Mouse (Mus musculus): ENCODE results near the gene Rfx1. TPM values are rescaled to one million over a fixed set of nuclear protein-coding genes. Genes with fewer than 3 reads are reported as not detected.

Rfx1 gene
- polyA plus RNA-seq, 1 experiment: 45.6 TPM

DNA sequence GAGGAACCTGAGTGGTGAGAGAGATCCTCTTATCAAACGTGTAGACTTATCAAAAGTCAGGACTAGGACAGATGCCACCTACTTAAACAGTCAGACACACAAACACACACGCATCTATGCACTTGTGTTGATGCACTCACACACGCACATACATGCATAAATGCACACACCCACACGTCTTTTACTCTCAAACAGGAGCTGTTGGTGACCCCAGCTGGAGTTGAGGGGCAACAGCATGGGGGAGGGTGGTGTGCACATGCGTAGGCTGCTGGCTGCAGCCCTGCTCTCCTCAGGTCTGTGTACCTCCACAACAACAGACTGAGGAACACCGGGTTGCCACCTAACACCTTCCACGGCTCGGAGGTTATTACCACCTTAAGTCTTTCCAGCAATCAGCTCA is 61.6 kb downstream of the Rfx1 start:
- H3K27ac ChIP-seq (ENCODE audit: insufficient read depth, low read length): no peak overlapping the region
- no peak for DNase-seq (ENCODE audit: low read depth in 1 of 2, low spot score in 2 of 2)
- TF ChIP-seq POLR2A (IDR thresholded peaks at IDR 0.05; ENCODE audit: low read depth, low read length) (no peak), CTCF (IDR thresholded peaks at IDR 0.05; ENCODE audit: extremely low read depth, insufficient read depth, insufficient read length, insufficient replicate concordance) (no peak)
- H3K4me3 ChIP-seq (ENCODE audit: extremely low read depth, insufficient read depth, insufficient read length): no peak overlapping the region
- 48% methylated on average over 8 of the region's 8 CpGs for WGBS
- peaks cover 7% of the 10 kb centered on the region; the same call in 1 of the 2 replicates for H3K4me1 ChIP-seq (ENCODE audit: control insufficient read depth, insufficient read depth, insufficient read length)
- peaks cover 6% of the 10 kb centered on the region for H3K36me3 ChIP-seq (ENCODE audit: control insufficient read depth, insufficient read depth, low read length)
- no peaks in the 10 kb centered on the region for H3K27me3 ChIP-seq (ENCODE audit: control insufficient read depth, insufficient read depth, low read length)

DNA sequence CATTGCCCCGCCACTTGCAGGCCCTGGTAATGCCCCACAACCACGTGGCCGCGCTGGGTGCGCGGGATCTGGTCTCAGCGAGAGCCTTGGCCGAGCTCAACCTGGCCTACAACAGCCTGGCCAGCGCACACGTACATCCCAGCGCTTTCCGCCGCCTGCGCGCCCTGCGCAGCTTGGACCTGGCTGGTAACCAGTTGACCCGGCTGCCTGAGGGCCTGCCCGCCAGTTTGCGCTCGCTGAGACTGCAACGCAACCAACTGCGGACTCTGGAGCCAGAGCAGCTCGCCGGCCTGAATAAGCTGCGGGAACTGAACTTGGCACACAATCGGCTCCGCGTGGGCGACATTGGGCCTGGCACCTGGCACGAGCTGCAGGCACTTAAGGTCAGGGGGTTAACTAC is 64.2 kb downstream of the Rfx1 start:
- Histone ChIP-seq H3K27me3 (ENCODE audit: control insufficient read depth, insufficient read depth, low read length) (no peaks in the 10 kb centered on the region), H3K4me1 (ENCODE audit: control insufficient read depth, insufficient read depth, insufficient read length) (peaks cover 7% of the 10 kb centered on the region; the same call in 1 of the 2 replicates), H3K4me3 (ENCODE audit: extremely low read depth, insufficient read depth, insufficient read length) (no peak overlapping the region), H3K27ac (ENCODE audit: insufficient read depth, low read length) (no peak overlapping the region), H3K36me3 (ENCODE audit: control insufficient read depth, insufficient read depth, low read length) (peaks cover 22% of the 10 kb centered on the region)
- 92% methylated on average over 30 of the region's 30 CpGs for WGBS
- TF ChIP-seq CTCF (IDR thresholded peaks at IDR 0.05; ENCODE audit: extremely low read depth, insufficient read depth, insufficient read length, insufficient replicate concordance) (no peak), POLR2A (IDR thresholded peaks at IDR 0.05; ENCODE audit: low read depth, low read length) (no peak)
- DNase-seq (ENCODE audit: low read depth in 1 of 2, low spot score in 2 of 2): no peak

DNA sequence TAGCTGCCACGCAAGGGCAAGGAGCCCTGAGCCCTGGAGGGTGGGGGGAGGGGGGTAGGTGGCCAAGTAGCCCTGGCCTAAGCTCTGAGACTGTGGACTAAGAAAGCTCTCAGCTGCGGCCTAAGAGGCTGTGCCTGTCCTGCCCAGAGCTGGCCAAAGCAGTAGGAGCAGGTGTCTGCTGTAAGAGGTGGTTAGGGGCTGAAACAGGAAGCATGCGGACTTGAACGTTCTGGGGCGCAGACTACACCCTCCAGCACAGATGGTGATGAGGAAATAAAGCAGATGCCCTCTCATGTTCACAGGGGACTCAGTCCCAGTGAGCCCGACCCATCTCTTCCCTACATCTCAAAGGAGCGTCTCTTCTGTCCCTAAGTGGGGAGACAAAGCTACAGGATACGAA is 65.6 kb downstream of the Rfx1 start:
- H3K27ac ChIP-seq (ENCODE audit: insufficient read depth, low read length): peak overlapping the region; percentile 43
- H3K4me3 ChIP-seq (ENCODE audit: extremely low read depth, insufficient read depth, insufficient read length): no peak overlapping the region
- peaks cover 29% of the 10 kb centered on the region for H3K36me3 ChIP-seq (ENCODE audit: control insufficient read depth, insufficient read depth, low read length)
- no peak for TF ChIP-seq POLR2A (IDR thresholded peaks at IDR 0.05; ENCODE audit: low read depth, low read length)
- TF ChIP-seq CTCF (IDR thresholded peaks at IDR 0.05; ENCODE audit: extremely low read depth, insufficient read depth, insufficient read length, insufficient replicate concordance): no peak
- 34% methylated on average over 8 of the region's 8 CpGs for WGBS
- no peak for DNase-seq (ENCODE audit: low read depth in 1 of 2, low spot score in 2 of 2)
- H3K4me1 ChIP-seq (ENCODE audit: control insufficient read depth, insufficient read depth, insufficient read length): peaks cover 7% of the 10 kb centered on the region; the same call in 1 of the 2 replicates
- no peaks in the 10 kb centered on the region for H3K27me3 ChIP-seq (ENCODE audit: control insufficient read depth, insufficient read depth, low read length)

DNA sequence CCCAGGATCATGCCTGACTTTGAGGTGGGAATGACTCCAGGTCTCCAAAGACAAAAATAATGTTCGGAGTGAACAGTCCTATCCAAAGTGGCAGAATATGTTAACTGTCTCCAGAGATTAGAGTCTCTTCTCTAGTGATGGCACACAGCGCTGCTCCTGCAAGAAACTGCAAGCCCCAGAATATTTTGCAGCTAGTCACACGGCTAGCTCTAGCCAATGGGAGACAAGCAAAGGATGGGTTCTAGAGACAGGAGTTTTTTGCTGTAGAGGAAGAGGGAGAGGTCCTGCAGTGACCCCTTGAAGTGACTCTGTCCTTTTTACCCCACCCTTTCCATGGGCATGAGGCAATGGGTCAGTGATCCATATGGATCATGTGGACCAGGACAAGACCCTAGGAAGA is 71.2 kb downstream of the Rfx1 start:
- WGBS: 93% methylated on average over 3 of the region's 3 CpGs
- no peak for DNase-seq (ENCODE audit: low read depth in 1 of 2, low spot score in 2 of 2)
- peaks cover 69% of the 10 kb centered on the region for H3K36me3 ChIP-seq (ENCODE audit: control insufficient read depth, insufficient read depth, low read length)
- no peak overlapping the region for H3K27ac ChIP-seq (ENCODE audit: insufficient read depth, low read length)
- H3K27me3 ChIP-seq (ENCODE audit: control insufficient read depth, insufficient read depth, low read length): no peaks in the 10 kb centered on the region
- H3K4me1 ChIP-seq (ENCODE audit: control insufficient read depth, insufficient read depth, insufficient read length): 0 out of 2 replicates have a peak, but pooled peaks cover 2% of the 10 kb centered on the region
- no peak overlapping the region for H3K4me3 ChIP-seq (ENCODE audit: extremely low read depth, insufficient read depth, insufficient read length)
- TF ChIP-seq CTCF (IDR thresholded peaks at IDR 0.05; ENCODE audit: extremely low read depth, insufficient read depth, insufficient read length, insufficient replicate concordance) (no peak), POLR2A (IDR thresholded peaks at IDR 0.05; ENCODE audit: low read depth, low read length) (no peak)

DNA sequence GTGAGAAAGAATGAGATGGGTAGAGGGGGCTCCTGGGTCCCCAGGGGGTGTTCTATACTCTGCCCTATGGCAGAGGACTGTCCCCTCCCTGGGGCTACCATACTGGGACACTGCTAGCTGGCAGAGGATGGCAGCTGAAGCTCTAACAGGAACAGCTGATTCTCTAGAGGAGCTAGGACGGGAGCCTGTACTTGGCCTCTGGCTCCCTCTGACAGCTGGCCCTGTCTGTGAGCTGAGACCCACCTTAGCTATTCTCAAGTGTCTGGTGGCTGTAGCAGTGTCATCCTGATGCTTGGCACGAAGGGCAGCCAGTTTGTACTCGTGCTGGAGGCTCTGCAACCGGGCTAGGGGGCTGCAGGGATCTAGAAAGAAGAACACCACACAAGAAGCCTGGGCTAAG is 74.2 kb downstream of the Rfx1 start:
- no peak for DNase-seq (ENCODE audit: low read depth in 1 of 2, low spot score in 2 of 2)
- TF ChIP-seq POLR2A (IDR thresholded peaks at IDR 0.05; ENCODE audit: low read depth, low read length): no peak
- no peak overlapping the region for H3K27ac ChIP-seq (ENCODE audit: insufficient read depth, low read length)
- H3K4me1 ChIP-seq (ENCODE audit: control insufficient read depth, insufficient read depth, insufficient read length): no peaks in the 10 kb centered on the region
- H3K4me3 ChIP-seq (ENCODE audit: extremely low read depth, insufficient read depth, insufficient read length): no peak overlapping the region
- peaks cover 60% of the 10 kb centered on the region for H3K36me3 ChIP-seq (ENCODE audit: control insufficient read depth, insufficient read depth, low read length)
- H3K27me3 ChIP-seq (ENCODE audit: control insufficient read depth, insufficient read depth, low read length): no peaks in the 10 kb centered on the region
- WGBS: 82% methylated on average over 4 of the region's 4 CpGs

DNA sequence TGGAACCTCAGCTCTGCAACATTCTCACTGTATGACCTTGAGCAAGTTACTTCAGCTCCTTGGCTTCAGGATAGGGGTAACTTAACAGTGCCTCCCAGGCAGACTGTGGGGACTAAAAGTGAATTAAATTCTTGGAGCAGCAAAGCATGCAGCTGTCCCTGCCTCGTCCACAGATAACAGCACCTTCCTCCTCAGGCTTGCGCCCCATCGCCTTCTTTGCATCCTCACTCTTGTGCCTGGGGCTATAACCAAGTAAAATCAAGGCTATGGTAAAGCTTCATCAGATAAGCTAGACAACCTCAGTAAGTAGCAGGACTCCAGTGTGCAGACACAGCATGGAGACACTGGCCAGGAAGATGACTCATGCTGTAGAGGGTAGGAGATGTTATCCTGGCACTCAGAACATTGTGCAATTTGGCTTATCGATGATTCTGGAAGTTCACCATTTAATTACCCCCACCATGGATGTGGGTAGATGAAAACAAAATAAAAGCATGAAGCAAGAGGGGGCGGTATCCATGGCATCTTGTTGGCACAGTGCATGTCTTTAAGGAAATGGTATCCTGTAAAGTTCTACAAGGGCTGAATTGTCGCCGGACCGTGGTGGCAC is 78.1 kb downstream of the Rfx1 start:
- DNase-seq (ENCODE audit: low read depth in 1 of 2, low spot score in 2 of 2): no peak
- Histone ChIP-seq H3K36me3 (ENCODE audit: control insufficient read depth, insufficient read depth, low read length) (peaks cover 35% of the 10 kb centered on the region), H3K27me3 (ENCODE audit: control insufficient read depth, insufficient read depth, low read length) (no peaks in the 10 kb centered on the region), H3K27ac (ENCODE audit: insufficient read depth, low read length) (no peak overlapping the region), H3K4me1 (ENCODE audit: control insufficient read depth, insufficient read depth, insufficient read length) (peaks cover 2% of the 10 kb centered on the region; the same call in 1 of the 2 replicates), H3K4me3 (ENCODE audit: extremely low read depth, insufficient read depth, insufficient read length) (no peak overlapping the region)
- no peak for TF ChIP-seq CTCF (IDR thresholded peaks at IDR 0.05; ENCODE audit: extremely low read depth, insufficient read depth, insufficient read length, insufficient replicate concordance)
- TF ChIP-seq POLR2A (IDR thresholded peaks at IDR 0.05; ENCODE audit: low read depth, low read length): no peak
- WGBS: 90% methylated on average over 8 of the region's 8 CpGs

Other genes with a start within 250 kb of the Rfx1 start
- gene Adgrl1, start 166.7 kb upstream of the Rfx1 start, polyA plus RNA-seq (2012; rRNA removed): 28.9 and 41.2 TPM in 2 replicates
- gene Gm10644, start 111.6 kb upstream of the Rfx1 start, polyA plus RNA-seq (2012; rRNA removed): 1.2 and 1.3 TPM in 2 replicates
- gene Asf1b, start 111.3 kb upstream of the Rfx1 start, polyA plus RNA-seq (2012; rRNA removed): 33.2 and 38.4 TPM in 2 replicates
- gene Prkaca, start 93.8 kb upstream of the Rfx1 start, polyA plus RNA-seq (2012; rRNA removed): 26.7 and 31.5 TPM in 2 replicates
- 39.5 and 53.7 TPM in 2 replicates for gene Samd1, start 69.2 kb upstream of the Rfx1 start, polyA plus RNA-seq (2012; rRNA removed)
- 0.46 and 0.63 TPM in 2 replicates for gene 1700067K01Rik, start 65.3 kb upstream of the Rfx1 start, polyA plus RNA-seq (2012; rRNA removed)
- 0.60 and 4.4 TPM in 2 replicates for gene 2210011C24Rik, start 54.7 kb upstream of the Rfx1 start, polyA plus RNA-seq (2012; rRNA removed)
- 0.22 and 0.23 TPM in 2 replicates for gene Palm3, start 45.4 kb upstream of the Rfx1 start, polyA plus RNA-seq (2012; rRNA removed)
- gene Il27ra, start 24.2 kb upstream of the Rfx1 start, polyA plus RNA-seq (2012; rRNA removed): 69.5 and 70.0 TPM in 2 replicates
- gene Rln3, start 21.8 kb upstream of the Rfx1 start, polyA plus RNA-seq (2012; rRNA removed): 3.8 and 5.3 TPM in 2 replicates
- 0.35 and 0.43 TPM in 2 replicates for gene Gm10643, start 1.7 kb upstream of the Rfx1 start, polyA plus RNA-seq (2012; rRNA removed)
- gene Dcaf15, start 37.9 kb downstream of the Rfx1 start, polyA plus RNA-seq (2012; rRNA removed): 64.1 and 87.6 TPM in 2 replicates
- 11.1 and 12.9 TPM in 2 replicates for gene Podnl1, start 59.2 kb downstream of the Rfx1 start, polyA plus RNA-seq (2012; rRNA removed)
- 21.0 and 26.6 TPM in 2 replicates for gene Cc2d1a, start 81.1 kb downstream of the Rfx1 start, polyA plus RNA-seq (2012; rRNA removed)
- gene 4930432K21Rik, start 81.2 kb downstream of the Rfx1 start, polyA plus RNA-seq (2012; rRNA removed): 1.4 TPM in 2 replicates
- 1.2 TPM in 1 of 2 replicates, not detected in the other for gene Nanos3, start 118.4 kb downstream of the Rfx1 start, polyA plus RNA-seq (2012; rRNA removed)
- gene Zswim4, start 170.2 kb downstream of the Rfx1 start, polyA plus RNA-seq (2012; rRNA removed): 11.3 and 17.5 TPM in 2 replicates
- 68.3 and 88.3 TPM in 2 replicates for gene D8Ertd738e, start 182.9 kb downstream of the Rfx1 start, polyA plus RNA-seq (2012; rRNA removed)
- gene Mri1, start 190.5 kb downstream of the Rfx1 start, polyA plus RNA-seq (2012; rRNA removed): 59.5 and 104 TPM in 2 replicates
- 26.0 and 27.1 TPM in 2 replicates for gene Ccdc130, start 203.5 kb downstream of the Rfx1 start, polyA plus RNA-seq (2012; rRNA removed)